Mouse (Mus musculus): ENCODE data around the gene Fam47c.

Gene Fam47c

DNA sequence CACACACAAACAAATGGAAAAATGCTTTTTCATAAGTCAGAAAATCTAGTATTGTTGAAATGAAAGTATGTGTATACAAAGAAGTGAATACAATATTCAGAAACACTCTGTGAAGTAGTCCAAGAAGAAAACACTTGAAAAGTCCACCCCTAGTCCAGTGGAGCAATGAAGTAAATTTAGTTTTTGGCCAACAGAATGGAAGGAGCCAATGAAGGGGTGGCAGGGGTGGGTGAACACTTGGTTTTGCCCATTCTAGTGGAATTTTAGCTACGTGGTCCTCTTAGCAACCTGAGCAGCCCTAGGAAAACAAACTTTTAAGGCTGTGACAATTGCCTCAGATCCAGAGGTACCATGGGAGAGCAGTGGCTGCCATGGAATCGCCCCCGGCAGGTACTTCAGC lies at the start of gene Fam47c:
Gene Fam47c (plus strand): TSS at position 301 of the 400 bp plus-strand sequence.
- no peak for DNase-seq

- DNase-seq: no peak
Measured at GRCm38 (mm10) chrX:78769408-78769807, 31.8 kb downstream of the Fam47c start.

DNA sequence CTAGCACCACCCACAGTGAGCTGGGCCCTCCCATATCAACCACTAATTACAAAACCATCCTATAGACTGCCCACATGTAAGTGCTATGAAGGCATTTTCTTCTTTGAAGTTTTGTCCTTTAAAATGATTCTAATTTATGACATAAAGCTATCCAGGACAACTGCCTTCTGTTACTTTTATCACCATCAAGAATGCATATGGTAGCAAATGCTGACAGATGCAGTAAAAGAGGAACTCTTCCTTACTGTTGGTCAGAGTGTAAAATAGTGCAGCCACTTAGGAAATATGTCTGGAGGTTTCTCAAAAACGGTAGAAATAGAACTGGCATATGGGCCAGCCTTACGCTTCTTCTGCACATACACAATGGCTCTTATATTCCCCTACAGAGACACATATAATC lies 39.5 kb downstream of the Fam47c start:
- no peak for DNase-seq

All from spleen, adult 18-20 months (tissue).